Comparison of ENCODE assay signal across 8 mouse cellular contexts in the genomic region with DNA sequence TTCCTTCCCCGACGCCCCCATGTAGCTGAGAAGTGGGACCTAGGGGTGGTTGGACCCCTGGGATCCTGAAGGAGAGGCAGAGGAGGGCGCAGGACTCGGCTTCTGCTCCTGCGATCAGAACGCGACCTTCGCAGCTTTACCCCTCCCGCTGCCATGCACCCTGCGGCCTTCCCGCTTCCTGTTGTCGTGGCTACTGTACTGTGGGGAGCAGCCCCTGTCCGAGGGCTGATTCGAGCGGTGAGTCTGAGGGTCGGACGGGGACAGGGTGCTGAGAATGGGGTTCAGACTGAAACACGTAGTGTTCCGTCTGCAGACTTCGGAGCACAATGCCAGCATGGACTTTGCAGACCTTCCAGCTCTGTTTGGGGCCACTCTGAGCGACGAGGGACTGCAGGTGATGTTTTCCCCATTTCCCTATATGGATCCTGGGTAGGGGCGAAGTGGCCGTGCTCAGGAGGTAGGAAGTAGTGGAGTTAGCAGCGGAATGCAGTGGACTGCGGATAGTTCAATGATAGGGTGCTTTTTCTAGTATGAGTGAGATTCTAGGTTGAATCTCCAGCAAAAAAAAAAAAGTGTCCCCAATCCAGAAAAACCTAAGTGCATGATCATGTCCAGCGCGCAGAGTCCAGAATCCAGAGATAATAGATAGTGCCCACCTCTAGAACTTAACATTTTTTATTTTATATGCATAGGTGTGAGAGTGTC. TPM values are rescaled to one million over a fixed set of nuclear protein-coding genes. Genes with fewer than 3 reads are reported as not detected.
DNase-seq lines count a peak whose midpoint lies in the region; ATAC-seq lines count a peak whose summit lies in the region.

No protein-coding gene starts in this region.

- H3K4me2 ChIP-seq in forebrain, embryonic 15.5 days (replicated peaks), result peak overlapping the region; percentile 94
- peak overlapping the region; percentile 97 for H3K4me2 ChIP-seq in kidney, embryonic 16.5 days (replicated peaks; ENCODE audit: low read depth, low read length)

- H3K27ac ChIP-seq in forebrain, embryonic 15.5 days (replicated peaks), result peak overlapping the region; percentile 98
- peak overlapping the region; percentile 99 for H3K27ac ChIP-seq in kidney, embryonic 16.5 days (ENCODE audit: low read length)

- ATAC-seq in forebrain, embryonic 15.5 days (replicated peaks), result peak; percentile 3; the same call in 1 of the 2 replicates
- ATAC-seq in kidney, embryonic 16.5 days (ENCODE audit: low FRiP score, low TSS enrichment), result peak; percentile 12
- peak; percentile 10; the same call in 1 of the 2 replicates for ATAC-seq in megakaryocyte-erythroid progenitor cell, adult 5-6 weeks (replicated peaks; ENCODE audit: low FRiP score, low TSS enrichment, poor library complexity, severe bottlenecking)

- peak; percentile 11 to 20 for DNase-seq in layer of hippocampus, adult 8-10 months (ENCODE audit: low spot score in 2 of 2)
- no peak for DNase-seq in layer of hippocampus, postnatal 25 days (ENCODE audit: extremely low spot score in 1 of 2, low spot score in 1 of 2)
- DNase-seq in R1 (ENCODE audit: low read depth, low spot score), result peak; percentile 66
- peak; percentile 57 to 63 for DNase-seq in thymus, postnatal 10 days (ENCODE audit: low spot score in 2 of 2)
- no peak for DNase-seq in T-cell, adult 2 months (ENCODE audit: low spot score)

- peaks cover 50% of the 10 kb centered on the region for H3K4me1 ChIP-seq in forebrain, embryonic 15.5 days
- H3K4me1 ChIP-seq in kidney, embryonic 16.5 days (ENCODE audit: insufficient read depth, low read length), result peaks cover 61% of the 10 kb centered on the region

- no peaks in the 10 kb centered on the region for H3K9me3 ChIP-seq in forebrain, embryonic 15.5 days
- H3K9me3 ChIP-seq in kidney, embryonic 16.5 days (ENCODE audit: low read length), result no peaks in the 10 kb centered on the region

- WGBS in forebrain, embryonic 15.5 days, result 5% methylated on average over 28 of the region's 28 CpGs
- 2% methylated on average over 28 of the region's 28 CpGs for WGBS in kidney, embryonic 16.5 days

- H3K36me3 ChIP-seq in forebrain, embryonic 15.5 days, result peaks cover 53% of the 10 kb centered on the region
- peaks cover 60% of the 10 kb centered on the region for H3K36me3 ChIP-seq in kidney, embryonic 16.5 days (ENCODE audit: insufficient read depth, low read length)

- H3K9ac ChIP-seq in forebrain, embryonic 15.5 days (replicated peaks), result peak overlapping the region; percentile 75
- peak overlapping the region; percentile 76 for H3K9ac ChIP-seq in kidney, embryonic 16.5 days (replicated peaks; ENCODE audit: low read length)

- no peaks in the 10 kb centered on the region for H3K27me3 ChIP-seq in forebrain, embryonic 15.5 days
- H3K27me3 ChIP-seq in kidney, embryonic 16.5 days (ENCODE audit: insufficient read depth, low read length), result no peaks in the 10 kb centered on the region

- H3K4me3 ChIP-seq in forebrain, embryonic 15.5 days, result peak overlapping the region; percentile 65
- peak overlapping the region; percentile 68 for H3K4me3 ChIP-seq in kidney, embryonic 16.5 days (ENCODE audit: low read length)

RNA-seq across cellular contexts. Expression of a gene that starts 0.6 kb away (rescaled TPM):
- total RNA-seq in layer of hippocampus, adult 8-10 months (2022), result 100 to 1,000 TPM; 118 to 129 (median 122) TPM
- total RNA-seq in layer of hippocampus, postnatal 25 days (2021), result 100 to 1,000 TPM; 127 to 129 TPM
- 167 and 168 TPM in 2 replicates for polyA plus RNA-seq in forebrain, embryonic 15.5 days (2015; fragmentation: Nextera tagmentation; extraction: Ambion mirVana)
- 229 and 235 TPM in 2 replicates for polyA plus RNA-seq in kidney, embryonic 16.5 days (2015; fragmentation: Nextera tagmentation; extraction: Ambion mirVana)
- total RNA-seq in megakaryocyte-erythroid progenitor cell, adult 5-6 weeks (2014; fragmentation: Nextera tagmentation), result 62.3 and 63.1 TPM in 2 replicates
- 33.1 and 36.2 TPM in 2 replicates for total RNA-seq in megakaryocyte-erythroid progenitor cell, adult 5-6 weeks (2017)

RNA-seq across cellular contexts. Expression of a gene that starts 0.8 kb away (rescaled TPM):
- 100 to 1,000 TPM in 1 of 4 experiments, 10 to 100 TPM in 3; 84.8 to 102 (median 92.8) TPM for total RNA-seq in layer of hippocampus, adult 8-10 months (2022)
- 10 to 100 TPM; 86.9 to 87.6 TPM for total RNA-seq in layer of hippocampus, postnatal 25 days (2021)
- 126 and 130 TPM in 2 replicates for polyA plus RNA-seq in forebrain, embryonic 15.5 days (2015; fragmentation: Nextera tagmentation; extraction: Ambion mirVana)
- polyA plus RNA-seq in kidney, embryonic 16.5 days (2015; fragmentation: Nextera tagmentation; extraction: Ambion mirVana), result 130 and 137 TPM in 2 replicates
- 92.8 and 95.5 TPM in 2 replicates for total RNA-seq in megakaryocyte-erythroid progenitor cell, adult 5-6 weeks (2014; fragmentation: Nextera tagmentation)
- total RNA-seq in megakaryocyte-erythroid progenitor cell, adult 5-6 weeks (2017), result 42.3 and 53.4 TPM in 2 replicates

RNA-seq across cellular contexts. Expression of a gene that starts 6.6 kb away (rescaled TPM):
- total RNA-seq in layer of hippocampus, adult 8-10 months (2022), result 100 to 1,000 TPM; 268 to 335 (median 298) TPM
- 100 to 1,000 TPM; 376 to 385 TPM for total RNA-seq in layer of hippocampus, postnatal 25 days (2021)
- polyA plus RNA-seq in forebrain, embryonic 15.5 days (2015; fragmentation: Nextera tagmentation; extraction: Ambion mirVana), result 683 and 724 TPM in 2 replicates
- 1,671 and 1,948 TPM in 2 replicates for polyA plus RNA-seq in kidney, embryonic 16.5 days (2015; fragmentation: Nextera tagmentation; extraction: Ambion mirVana)
- total RNA-seq in megakaryocyte-erythroid progenitor cell, adult 5-6 weeks (2014; fragmentation: Nextera tagmentation), result 1,236 and 1,373 TPM in 2 replicates
- 377 and 675 TPM in 2 replicates for total RNA-seq in megakaryocyte-erythroid progenitor cell, adult 5-6 weeks (2017)

RNA-seq across cellular contexts. Expression of a gene that starts 8.9 kb away (rescaled TPM):
- total RNA-seq in layer of hippocampus, adult 8-10 months (2022), result under 1 TPM in 1 of 4 experiments, not detected in 3; 0.21 TPM
- total RNA-seq in layer of hippocampus, postnatal 25 days (2021), result not detected
- 0.08 and 0.24 TPM in 2 replicates for polyA plus RNA-seq in forebrain, embryonic 15.5 days (2015; fragmentation: Nextera tagmentation; extraction: Ambion mirVana)
- 0.11 and 0.21 TPM in 2 replicates for polyA plus RNA-seq in kidney, embryonic 16.5 days (2015; fragmentation: Nextera tagmentation; extraction: Ambion mirVana)
- 3.6 and 10.4 TPM in 2 replicates for total RNA-seq in megakaryocyte-erythroid progenitor cell, adult 5-6 weeks (2014; fragmentation: Nextera tagmentation)
- total RNA-seq in megakaryocyte-erythroid progenitor cell, adult 5-6 weeks (2017), result 0.50 and 0.85 TPM in 2 replicates

RNA-seq across cellular contexts. Expression of a gene that starts 9.1 kb away (rescaled TPM):
- total RNA-seq in layer of hippocampus, adult 8-10 months (2022), result 10 to 100 TPM in 3 of 4 experiments, 1 to 10 TPM in 1; 10.0 to 14.5 (median 11.2) TPM
- total RNA-seq in layer of hippocampus, postnatal 25 days (2021), result 1 to 10 TPM; 7.2 to 8.2 TPM
- 6.3 and 8.4 TPM in 2 replicates for polyA plus RNA-seq in forebrain, embryonic 15.5 days (2015; fragmentation: Nextera tagmentation; extraction: Ambion mirVana)
- polyA plus RNA-seq in kidney, embryonic 16.5 days (2015; fragmentation: Nextera tagmentation; extraction: Ambion mirVana), result 23.1 and 28.0 TPM in 2 replicates
- total RNA-seq in megakaryocyte-erythroid progenitor cell, adult 5-6 weeks (2014; fragmentation: Nextera tagmentation), result 16.7 and 33.7 TPM in 2 replicates
- total RNA-seq in megakaryocyte-erythroid progenitor cell, adult 5-6 weeks (2017), result 8.4 and 16.5 TPM in 2 replicates

Comparison
In these comparisons a context has a peak if more than half of its experiments do, and no peak if none do; other contexts are left out.
1. DNase-seq: peak in layer of hippocampus, adult 8-10 months (2 of 2), R1 (single experiment) and thymus, postnatal 10 days (2 of 2); none in layer of hippocampus, postnatal 25 days (0 of 2) and T-cell, adult 2 months (single experiment).
2. Peak in every context shown above with its lines, with median percentiles within 50 percentile points of each other: ATAC-seq.